Mouse (Mus musculus): ENCODE results near the gene Gnai1.

Gnai1 gene

GRCm38 (mm10) chr5:18282095-18282494, 78.1 kb downstream of the Gnai1 start:
- no peak for DNase-seq

GRCm38 (mm10) chr5:18274352-18274940, 85.7 kb downstream of the Gnai1 start:
- no peak for DNase-seq

- DNase-seq = no peak
These were observed 86.6 kb downstream of the Gnai1 start for GRCm38 (mm10) chr5:18273291-18274284.

- DNase-seq = no peak
These were observed 109.7 kb downstream of the Gnai1 start for GRCm38 (mm10) chr5:18250379-18251017.

- no peak for DNase-seq
These were observed 111.0 kb downstream of the Gnai1 start for GRCm38 (mm10) chr5:18249132-18249531.

GRCm38 (mm10) chr5:18229396-18229795, 130.8 kb downstream of the Gnai1 start:
- no peak for DNase-seq

- no peak for DNase-seq
These were observed 131.3 kb downstream of the Gnai1 start for GRCm38 (mm10) chr5:18228866-18229265.

GRCm38 (mm10) chr5:18220873-18221272, 139.3 kb downstream of the Gnai1 start:
- DNase-seq = no peak

- no peak for DNase-seq
These were observed 141.9 kb downstream of the Gnai1 start for GRCm38 (mm10) chr5:18218292-18218691.

- DNase-seq = no peak
These were observed 142.3 kb downstream of the Gnai1 start for GRCm38 (mm10) chr5:18217856-18218255.
